Mouse (Mus musculus) hindbrain, embryonic 13.5 days (tissue): ENCODE data around the gene Sstr4. TPM values are rescaled to one million over a fixed set of nuclear protein-coding genes. Genes with fewer than 3 reads are reported as not detected.

Experiments
- ATAC-seq: fragments of 200-750 bp; cut with Nextera tagmentation; 2 replicates; pipeline ENCODE4 v1.8.0; 2017; ENCODE audit warnings: moderate TSS enrichment; ENCODE audit not compliant: low FRiP score
- H3K27ac ChIP-seq: fragments of 300-500 bp; sonication (generic); 2 replicates; pipeline ENCODE4 v1.5.1; 2015; ENCODE audit warnings: inconsistent platforms, mild to moderate bottlenecking, moderate library complexity
- H3K27me3 ChIP-seq: fragments of 300-500 bp; sonication (generic); 2 replicates; pipeline ENCODE4 v1.6.1; 2015; ENCODE audit warnings: mild to moderate bottlenecking, inconsistent platforms
- H3K36me3 ChIP-seq: fragments of 300-500 bp; sonication (generic); 2 replicates; pipeline ENCODE4 v1.6.1; 2015; ENCODE audit warnings: mild to moderate bottlenecking, inconsistent platforms
- H3K4me1 ChIP-seq: fragments of 300-500 bp; sonication (generic); replicated peaks from 2 replicates; pipeline ENCODE4 v1.6.1; 2015; ENCODE audit warnings: inconsistent platforms
- H3K4me2 ChIP-seq: fragments of 300-500 bp; sonication (generic); 2 replicates; pipeline ENCODE4 v1.6.1; 2015; ENCODE audit warnings: inconsistent platforms, mild to moderate bottlenecking, moderate library complexity
- H3K4me3 ChIP-seq: fragments of 300-500 bp; sonication (generic); 2 replicates; pipeline ENCODE4 v1.5.1; 2015; ENCODE audit warnings: mild to moderate bottlenecking, inconsistent platforms
- H3K9ac ChIP-seq: fragments of 300-500 bp; sonication (generic); 2 replicates; pipeline ENCODE4 v1.6.1; 2015; ENCODE audit warnings: mild to moderate bottlenecking, inconsistent platforms
- H3K9me3 ChIP-seq: fragments of 300-500 bp; sonication (generic); 2 replicates; pipeline ENCODE4 v1.6.1; 2016; ENCODE audit warnings: inconsistent platforms
- WGBS: fragments of 180-500 bp; shearing (Covaris S2); methylation state at CpG from one replicate; pipeline ENCODE4 v1.1.7; 2015; 5-methylcytosine and 5-hydroxymethylcytosine counted together
- polyA plus RNA-seq: library from polyadenylated mRNA; unstranded; fragments of >200 nt; fragmentation: Nextera tagmentation; extraction: Ambion mirVana; gene quantifications from 2 replicates; pipeline ENCODE4 v1.2.1, GENCODE M21; 2015

Gene Sstr4
- polyA plus RNA-seq, 1 experiment from 2014 or later, result 2.1 TPM

GRCm38 (mm10) chr2:148421112-148421511, 26.0 kb downstream of the Sstr4 start:
- Histone ChIP-seq H3K27ac (no peak overlapping the region), H3K9me3 (no peaks in the 10 kb centered on the region), H3K27me3 (no peaks in the 10 kb centered on the region), H3K4me1 (no peaks in the 10 kb centered on the region), H3K4me2 (no peak overlapping the region), H3K36me3 (no peaks in the 10 kb centered on the region), H3K4me3 (no peak overlapping the region), H3K9ac (no peak overlapping the region)
- 66% methylated on average over 1 of the region's 1 CpGs for WGBS
- ATAC-seq, result no peak

- no peaks in the 10 kb centered on the region for H3K36me3 ChIP-seq
- H3K4me2 ChIP-seq, result no peak overlapping the region
- H3K4me1 ChIP-seq, result no peaks in the 10 kb centered on the region
- no peak overlapping the region for H3K4me3 ChIP-seq
- H3K9me3 ChIP-seq, result no peaks in the 10 kb centered on the region
- H3K27ac ChIP-seq, result no peak overlapping the region
- H3K9ac ChIP-seq, result no peak overlapping the region
- H3K27me3 ChIP-seq, result no peaks in the 10 kb centered on the region
- no peak for ATAC-seq
- WGBS, result 74% methylated on average over 1 of the region's 1 CpGs
Observed at GRCm38 (mm10) chr2:148421706-148422105, 26.6 kb downstream of the Sstr4 start.

- H3K4me3 ChIP-seq, result no peak overlapping the region
- no peaks in the 10 kb centered on the region for H3K36me3 ChIP-seq
- no peaks in the 10 kb centered on the region for H3K4me1 ChIP-seq
- no peaks in the 10 kb centered on the region for H3K9me3 ChIP-seq
- WGBS, result 92% methylated on average over 5 of the region's 5 CpGs
- H3K4me2 ChIP-seq, result no peak overlapping the region
- H3K27me3 ChIP-seq, result no peaks in the 10 kb centered on the region
- no peak overlapping the region for H3K27ac ChIP-seq
- ATAC-seq, result no peak
- H3K9ac ChIP-seq, result no peak overlapping the region
Observed at GRCm38 (mm10) chr2:148425709-148426382, 30.7 kb downstream of the Sstr4 start.

GRCm38 (mm10) chr2:148427553-148427952, 32.4 kb downstream of the Sstr4 start:
- 79% methylated on average over 3 of the region's 3 CpGs for WGBS
- Histone ChIP-seq H3K27me3 (no peaks in the 10 kb centered on the region), H3K4me3 (no peak overlapping the region), H3K27ac (no peak overlapping the region), H3K4me2 (no peak overlapping the region), H3K36me3 (no peaks in the 10 kb centered on the region), H3K9ac (no peak overlapping the region), H3K9me3 (no peaks in the 10 kb centered on the region), H3K4me1 (no peaks in the 10 kb centered on the region)
- no peak for ATAC-seq

GRCm38 (mm10) chr2:148428523-148428922, 33.4 kb downstream of the Sstr4 start:
- no peak for ATAC-seq
- H3K9ac ChIP-seq, result no peak overlapping the region
- no peak overlapping the region for H3K4me3 ChIP-seq
- no peak overlapping the region for H3K4me2 ChIP-seq
- no peak overlapping the region for H3K27ac ChIP-seq
- no peaks in the 10 kb centered on the region for H3K36me3 ChIP-seq
- H3K27me3 ChIP-seq, result no peaks in the 10 kb centered on the region
- H3K4me1 ChIP-seq, result no peaks in the 10 kb centered on the region
- WGBS, result 86% methylated on average over 3 of the region's 3 CpGs
- no peaks in the 10 kb centered on the region for H3K9me3 ChIP-seq

GRCm38 (mm10) chr2:148429001-148429505, 33.9 kb downstream of the Sstr4 start:
- Histone ChIP-seq H3K36me3 (no peaks in the 10 kb centered on the region), H3K4me2 (no peak overlapping the region), H3K4me1 (no peaks in the 10 kb centered on the region), H3K9ac (no peak overlapping the region), H3K27me3 (no peaks in the 10 kb centered on the region), H3K4me3 (no peak overlapping the region), H3K9me3 (no peaks in the 10 kb centered on the region), H3K27ac (no peak overlapping the region)
- ATAC-seq, result no peak

GRCm38 (mm10) chr2:148430941-148431340, 35.8 kb downstream of the Sstr4 start:
- Histone ChIP-seq H3K9ac (no peak overlapping the region), H3K27me3 (no peaks in the 10 kb centered on the region)
- no peak for ATAC-seq

GRCm38 (mm10) chr2:148432346-148432745, 37.2 kb downstream of the Sstr4 start:
- no peak for ATAC-seq
- Histone ChIP-seq H3K9me3 (no peaks in the 10 kb centered on the region), H3K9ac (no peak overlapping the region), H3K4me3 (no peak overlapping the region), H3K27me3 (no peaks in the 10 kb centered on the region), H3K4me1 (no peaks in the 10 kb centered on the region), H3K36me3 (no peaks in the 10 kb centered on the region), H3K4me2 (no peak overlapping the region), H3K27ac (no peak overlapping the region)
- WGBS, result 77% methylated on average over 2 of the region's 2 CpGs

More at GRCm38 (mm10) chr2:148430941-148431340, 35.8 kb downstream of the Sstr4 start:
- Histone ChIP-seq H3K27ac (no peak overlapping the region), H3K9me3 (no peaks in the 10 kb centered on the region), H3K36me3 (no peaks in the 10 kb centered on the region), H3K4me1 (no peaks in the 10 kb centered on the region), H3K4me2 (no peak overlapping the region), H3K4me3 (no peak overlapping the region)
- 82% methylated on average over 4 of the region's 4 CpGs for WGBS

GRCm38 (mm10) chr2:148436285-148436684, 41.1 kb downstream of the Sstr4 start:
- Histone ChIP-seq H3K4me2 (no peak overlapping the region), H3K4me3 (no peak overlapping the region), H3K9ac (no peak overlapping the region), H3K36me3 (no peaks in the 10 kb centered on the region), H3K4me1 (no peaks in the 10 kb centered on the region), H3K27me3 (no peaks in the 10 kb centered on the region), H3K27ac (no peak overlapping the region), H3K9me3 (no peaks in the 10 kb centered on the region)
- ATAC-seq, result no peak
- WGBS, result 65% methylated on average over 3 of the region's 3 CpGs

GRCm38 (mm10) chr2:148439691-148440276, 44.6 kb downstream of the Sstr4 start:
- Histone ChIP-seq H3K4me2 (no peak overlapping the region), H3K27ac (no peak overlapping the region), H3K4me3 (no peak overlapping the region), H3K36me3 (no peaks in the 10 kb centered on the region), H3K9ac (no peak overlapping the region), H3K9me3 (no peaks in the 10 kb centered on the region), H3K4me1 (no peaks in the 10 kb centered on the region), H3K27me3 (no peaks in the 10 kb centered on the region)
- 76% methylated on average over 3 of the region's 3 CpGs for WGBS
- no peak for ATAC-seq

GRCm38 (mm10) chr2:148441421-148441820, 46.3 kb downstream of the Sstr4 start:
- no peaks in the 10 kb centered on the region for H3K4me1 ChIP-seq
- H3K9ac ChIP-seq, result no peak overlapping the region
- peak overlapping the region; percentile 12; the same call in 1 of the 2 replicates for H3K4me3 ChIP-seq
- H3K27ac ChIP-seq, result no peak overlapping the region
- no peak for ATAC-seq
- H3K9me3 ChIP-seq, result no peaks in the 10 kb centered on the region
- 86% methylated on average over 10 of the region's 10 CpGs for WGBS
- H3K36me3 ChIP-seq, result no peaks in the 10 kb centered on the region
- H3K4me2 ChIP-seq, result 0 out of 2 replicates have a peak overlapping the region, but pooled peaks have one; percentile 8
- no peaks in the 10 kb centered on the region for H3K27me3 ChIP-seq

GRCm38 (mm10) chr2:148442172-148442571, 47.0 kb downstream of the Sstr4 start:
- Histone ChIP-seq H3K4me1 (no peaks in the 10 kb centered on the region), H3K9ac (no peak overlapping the region; the same call in 1 of the 2 replicates), H3K9me3 (no peaks in the 10 kb centered on the region), H3K4me2 (no peak overlapping the region), H3K4me3 (peak overlapping the region; percentile 7; the same call in 1 of the 2 replicates), H3K27ac (0 out of 2 replicates have a peak overlapping the region, but pooled peaks have one; percentile 71), H3K27me3 (no peaks in the 10 kb centered on the region), H3K36me3 (no peaks in the 10 kb centered on the region)
- 67% methylated on average over 4 of the region's 4 CpGs for WGBS
- peak; percentile 46; the same call in 1 of the 2 replicates for ATAC-seq

- Histone ChIP-seq H3K4me1 (no peaks in the 10 kb centered on the region), H3K9me3 (no peaks in the 10 kb centered on the region), H3K27ac (peak overlapping the region; percentile 71), H3K27me3 (no peaks in the 10 kb centered on the region), H3K9ac (no peak overlapping the region; the same call in 1 of the 2 replicates), H3K4me3 (peak overlapping the region; percentile 7; the same call in 1 of the 2 replicates), H3K36me3 (no peaks in the 10 kb centered on the region), H3K4me2 (no peak overlapping the region)
- no peak for ATAC-seq
- 87% methylated on average over 4 of the region's 4 CpGs for WGBS
Observed at GRCm38 (mm10) chr2:148442710-148443109, 47.6 kb downstream of the Sstr4 start.
